Mouse (Mus musculus) brain, embryonic 18.5 days (tissue): ENCODE results near the gene Ust.

ENCODE experiments used
- DNase-seq: peaks from one replicate; pipeline ENCODE4 v3.0.0-alpha.2; 2012; ENCODE audit warnings: low read depth, low spot score

Ust gene

DNA sequence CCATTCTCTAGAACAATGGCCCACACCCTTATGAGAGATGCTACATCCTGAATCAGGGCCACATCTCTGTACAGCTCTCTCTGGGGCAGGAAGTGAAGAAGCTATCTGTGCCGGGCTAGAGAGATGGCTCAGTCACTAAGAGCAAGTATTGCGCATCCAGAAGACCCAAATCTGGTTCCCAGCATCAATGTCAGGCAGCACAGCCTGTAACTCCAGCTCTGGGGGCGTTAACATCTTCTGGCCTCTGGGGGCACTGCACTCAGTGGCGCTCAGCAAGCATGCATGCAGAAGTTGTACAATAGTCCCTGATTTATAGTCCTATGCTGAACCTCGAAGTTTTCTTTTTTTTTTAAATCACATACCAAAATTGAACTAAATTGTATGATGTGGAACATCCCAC, 341.0 kb downstream of the Ust start:
- no peak for DNase-seq

DNA sequence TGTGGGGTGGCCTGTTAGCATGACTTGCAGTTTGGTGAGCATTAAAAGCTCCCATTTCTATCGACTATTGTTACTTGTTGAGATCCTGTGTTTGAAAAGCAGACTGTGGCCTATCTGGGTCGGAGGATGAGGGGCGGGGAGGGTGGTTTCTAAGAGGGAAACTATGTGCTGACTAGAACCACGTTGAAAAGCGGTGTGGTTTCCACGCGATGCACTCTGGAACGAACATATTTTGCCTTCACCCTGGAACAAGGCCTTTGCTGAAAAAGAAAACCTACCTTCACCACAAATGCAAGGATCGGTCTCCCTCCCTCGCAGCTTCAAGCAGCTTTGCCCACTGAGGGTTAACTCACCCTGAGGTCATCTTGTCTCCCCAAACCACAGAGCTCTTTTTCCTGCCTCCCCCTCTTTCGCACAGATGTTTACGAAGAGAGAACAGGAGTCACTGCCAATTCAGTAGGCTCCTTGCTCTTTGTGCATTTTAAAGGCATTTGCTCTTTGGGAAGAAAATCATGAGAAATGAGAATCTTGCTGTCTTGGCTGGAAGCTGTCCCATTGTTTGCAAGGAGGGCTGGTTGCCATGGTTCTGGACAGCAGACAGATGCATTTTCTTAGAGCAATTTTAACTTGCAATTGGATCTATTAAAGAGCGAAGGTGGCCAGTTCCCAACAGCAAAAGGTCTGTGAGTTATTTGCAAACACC, 342.1 kb downstream of the Ust start:
- DNase-seq, result no peak

DNA sequence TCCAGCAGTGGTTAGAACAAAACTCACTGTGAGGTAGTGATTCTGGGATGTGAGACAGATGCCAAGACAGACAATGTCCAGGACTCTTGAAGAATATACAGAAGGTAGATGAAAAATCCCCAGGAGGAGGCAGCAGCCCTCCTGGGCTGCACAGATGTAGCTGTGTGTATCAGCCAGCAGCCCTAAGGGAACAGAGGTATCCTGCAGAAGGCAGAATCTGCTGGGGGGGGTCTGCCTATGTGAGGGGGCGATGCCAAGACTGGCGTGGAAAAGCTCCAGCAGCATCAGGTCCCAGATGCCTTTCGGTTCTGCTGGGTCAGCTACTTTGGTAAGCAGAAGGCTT, 342.6 kb downstream of the Ust start:
- DNase-seq, result no peak

DNA sequence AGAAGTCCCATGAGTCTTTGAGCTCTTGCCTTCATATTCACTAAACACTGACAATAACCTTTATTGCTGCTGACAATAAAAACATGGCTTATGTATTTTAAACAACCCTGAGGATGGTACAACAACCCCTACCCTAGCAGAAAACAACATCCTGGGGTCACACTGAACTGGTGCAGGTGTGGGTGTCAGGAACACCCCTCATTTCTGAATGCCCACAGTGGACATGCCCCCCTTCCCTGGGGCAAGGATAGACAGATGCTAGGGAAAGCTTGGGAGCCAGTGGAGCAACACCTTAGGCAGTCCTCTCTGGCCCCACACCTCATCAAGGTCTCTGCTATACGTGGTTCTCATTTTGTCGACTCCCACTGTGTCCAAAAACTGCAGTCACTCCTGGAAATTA, 343.9 kb downstream of the Ust start:
- DNase-seq, result no peak

DNA sequence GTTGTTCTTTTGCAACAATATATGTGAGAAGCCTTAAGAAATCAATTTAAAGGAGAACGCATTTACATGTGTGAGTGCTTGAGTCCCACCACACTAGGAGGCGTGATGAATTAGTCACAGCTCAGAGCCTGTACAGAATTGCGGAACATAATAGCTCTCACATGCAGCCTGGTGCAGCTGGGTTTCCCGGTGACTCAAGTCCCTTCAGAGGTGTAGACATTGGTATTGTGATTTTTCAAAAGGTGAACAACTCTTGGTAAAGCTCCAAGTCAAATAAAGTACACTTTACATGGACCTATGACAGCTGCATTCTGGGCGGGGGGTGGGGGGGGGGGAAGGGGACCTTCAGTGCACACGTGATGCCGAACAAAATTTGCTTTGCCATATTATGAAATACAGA, 344.4 kb downstream of the Ust start:
- no peak for DNase-seq

DNA sequence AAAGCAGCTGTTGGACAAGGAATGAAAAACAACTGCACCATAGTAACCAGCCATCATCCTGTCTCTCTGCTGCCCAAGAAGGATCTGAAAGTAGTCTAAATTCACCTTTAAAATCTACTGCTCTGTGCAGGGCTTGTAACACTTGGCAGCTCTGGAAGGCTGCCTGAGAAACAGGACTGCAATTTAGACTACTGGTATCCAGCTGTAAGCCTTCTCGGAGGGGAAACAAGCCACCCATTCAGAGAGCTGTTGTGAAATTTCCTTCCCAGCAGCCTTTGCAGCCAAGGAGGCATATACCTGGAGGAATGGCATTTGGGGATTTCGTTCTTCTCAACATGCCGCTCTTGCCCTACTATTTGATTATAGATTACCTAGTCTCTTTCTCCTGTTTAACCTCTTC, 345.6 kb downstream of the Ust start:
- no peak for DNase-seq

DNA sequence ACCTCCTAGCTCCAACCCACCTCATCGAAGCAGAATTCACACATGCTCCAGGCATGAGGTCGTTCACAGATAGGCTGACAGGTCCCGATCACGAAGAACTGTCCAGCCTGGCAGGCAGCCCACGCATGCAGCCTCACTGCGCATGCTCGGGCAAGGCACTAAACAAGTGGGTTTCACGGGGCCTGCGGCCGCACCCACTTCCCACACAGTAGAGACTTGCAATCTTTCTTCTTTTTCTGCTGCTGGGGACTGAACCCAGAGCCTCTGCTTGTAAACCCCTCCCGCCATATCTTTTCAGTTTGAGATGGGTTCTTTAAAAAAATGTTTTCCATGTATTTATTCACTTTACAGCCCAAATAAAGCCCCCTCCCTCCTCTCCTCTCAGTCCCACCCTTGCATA, 347.1 kb downstream of the Ust start:
- DNase-seq, result no peak
